Mouse (Mus musculus) MN1 (cell line): ENCODE measurements around the gene Dpp3.
"Not testable (repeated sequence)": the region's sequence is repeated elsewhere in the genome, so short reads cannot be mapped to it uniquely, and the experiment has no call there.

ENCODE experiments used
- DNase-seq: peaks from one replicate; pipeline ENCODE4 v3.0.0-alpha.2; 2016; ENCODE audit warnings: low spot score

Dpp3 gene

GRCm38 (mm10) chr19:4927904-4928531, at the start of gene Dpp3:
Gene Dpp3, minus strand, starts transcription at chr19:4928287.
- DNase-seq = peak; percentile 91

DNA sequence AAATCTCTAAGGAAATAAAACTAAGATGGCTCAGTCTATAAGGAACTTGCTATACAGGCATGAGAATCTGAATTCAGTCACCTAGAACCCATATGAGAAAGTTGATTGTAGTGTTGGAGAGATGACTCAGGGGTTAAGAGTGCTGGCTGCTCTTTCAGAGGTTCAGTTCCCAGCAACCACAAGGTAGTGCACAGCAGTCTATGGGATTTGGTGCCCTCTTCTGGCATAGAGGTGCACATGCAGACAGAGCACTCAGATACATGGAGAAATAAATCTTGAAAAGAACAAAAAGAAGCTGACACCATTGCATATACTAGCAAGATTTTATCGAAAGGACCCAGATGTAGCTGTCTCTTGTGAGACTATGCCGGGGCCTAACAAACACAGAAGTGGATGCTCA, 40.1 kb upstream of the Dpp3 start:
- no peak for DNase-seq

GRCm38 (mm10) chr19:4961928-4962601, 34.0 kb upstream of the Dpp3 start, which contains the start of gene Mrpl11:
Gene Mrpl11, plus strand, starts transcription at chr19:4962147.
- peak; percentile 89 for DNase-seq

DNA sequence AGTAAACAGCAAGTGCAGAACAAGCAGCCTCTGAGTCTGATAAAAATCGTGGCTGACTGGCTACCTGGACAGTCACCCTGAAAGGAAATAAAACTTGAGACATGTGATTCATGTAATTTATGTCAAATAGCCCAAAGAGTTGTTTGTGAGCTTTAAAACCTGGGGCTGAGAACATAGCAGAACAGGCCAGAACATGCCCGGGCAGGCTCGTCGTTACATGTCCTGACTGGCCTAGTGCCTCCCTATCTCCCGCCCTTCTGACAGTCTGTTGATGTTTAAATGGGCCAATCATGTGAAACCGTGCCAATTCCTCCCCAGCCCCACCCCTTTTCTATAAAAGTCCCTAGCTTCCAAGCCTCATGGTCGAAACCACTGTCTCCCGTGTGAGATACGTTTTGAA, 20.6 kb upstream of the Dpp3 start:
- DNase-seq = not testable (repeated sequence)

- no peak for DNase-seq
These were observed 17.5 kb upstream of the Dpp3 start for GRCm38 (mm10) chr19:4945540-4945939.

DNA sequence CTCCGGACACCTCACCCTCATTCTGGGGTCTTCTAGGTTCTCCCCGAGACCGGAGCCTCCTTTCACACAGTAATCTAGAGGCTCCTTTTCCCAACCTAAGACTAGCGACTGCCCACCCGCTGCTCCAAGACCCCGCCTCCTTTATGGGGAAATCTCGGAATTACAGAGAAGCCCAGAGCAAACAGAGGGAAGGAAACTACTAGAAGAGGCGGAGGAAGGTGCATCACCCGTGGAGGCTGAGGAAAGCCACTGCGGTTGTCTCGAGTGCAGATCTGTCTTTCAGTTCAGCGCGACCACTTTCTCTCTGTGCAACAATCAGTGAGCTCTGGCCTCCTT, 15.1 kb upstream of the Dpp3 start:
- DNase-seq = no peak

DNA sequence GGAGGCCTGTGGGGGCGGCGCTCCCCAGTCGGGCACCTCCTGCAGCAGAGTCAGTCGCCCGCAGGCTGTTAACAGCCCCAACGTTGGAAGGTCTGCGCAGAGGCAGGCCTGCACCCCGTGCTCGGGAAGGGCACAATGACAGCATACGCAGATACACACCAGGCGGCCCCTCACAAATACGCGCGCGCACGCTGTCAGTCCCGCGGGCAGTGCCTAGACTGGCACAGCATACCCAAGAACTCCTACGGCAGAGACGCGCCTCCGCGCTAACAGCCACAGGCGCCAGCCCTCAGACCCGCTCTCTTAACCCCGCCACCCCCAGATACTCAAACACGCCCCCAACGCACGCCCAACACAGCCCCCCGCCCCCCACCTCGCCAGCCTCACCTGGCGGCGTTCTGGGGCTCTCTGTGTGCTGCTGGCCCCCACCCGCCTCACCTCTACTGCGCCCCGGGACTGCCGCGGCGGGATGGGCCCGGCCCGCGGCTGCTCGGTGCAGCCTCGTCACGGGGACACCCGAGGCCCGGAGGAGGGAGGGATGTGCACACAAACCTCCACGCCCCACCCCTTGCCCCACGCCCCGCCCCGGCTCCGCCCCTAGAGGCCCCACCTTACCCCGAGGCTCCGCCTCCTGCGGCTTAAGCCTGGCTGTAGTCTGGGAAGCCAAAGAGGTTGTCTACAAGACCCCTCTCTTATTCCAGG, 14.6 kb upstream of the Dpp3 start, which contains the start of gene Peli3:
Gene Peli3 (minus strand): TSS at position 577 of the 702 bp plus-strand sequence.
- DNase-seq = peak; percentile 73

DNA sequence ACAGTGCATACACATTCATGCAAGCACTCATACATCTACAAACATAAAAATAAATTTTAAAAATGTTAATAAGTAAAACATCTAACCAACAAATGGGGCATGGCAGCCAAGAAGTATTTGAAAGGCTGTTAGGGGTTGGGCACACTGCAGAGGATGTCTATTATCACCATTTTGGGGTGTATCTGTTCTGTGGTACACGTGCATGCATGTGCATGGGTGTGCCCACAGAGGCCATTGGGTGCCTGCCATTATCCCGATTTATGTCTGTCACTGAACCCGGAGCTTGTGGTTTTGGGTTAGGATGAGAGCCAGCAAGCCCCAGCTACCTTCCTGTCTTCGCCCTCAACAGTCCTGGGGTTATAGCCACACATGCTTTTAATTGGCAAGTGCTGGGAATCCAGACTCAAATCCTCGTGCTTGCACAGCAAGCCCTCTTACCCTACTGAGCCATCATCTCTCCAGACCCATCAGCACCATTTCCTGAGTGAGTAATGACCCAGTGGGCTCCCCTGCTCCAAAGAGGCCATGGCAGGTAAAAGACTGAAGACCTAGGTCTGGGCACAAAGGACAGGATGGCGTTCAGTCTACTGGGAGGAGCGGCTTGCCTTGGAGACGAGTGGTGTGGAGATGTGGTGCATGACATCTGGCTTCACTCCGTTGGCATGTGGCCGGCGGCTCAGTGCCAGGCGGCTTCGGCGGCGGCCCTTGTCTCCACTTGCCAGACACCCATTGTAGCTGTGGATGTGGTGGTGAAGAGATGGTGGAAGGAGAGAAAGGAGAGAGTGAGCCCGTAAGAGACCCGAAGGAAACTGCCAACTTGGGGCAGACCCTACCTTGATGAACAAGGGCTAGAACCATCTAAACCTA, 9.6 kb upstream of the Dpp3 start:
- peak; percentile 70 for DNase-seq

DNA sequence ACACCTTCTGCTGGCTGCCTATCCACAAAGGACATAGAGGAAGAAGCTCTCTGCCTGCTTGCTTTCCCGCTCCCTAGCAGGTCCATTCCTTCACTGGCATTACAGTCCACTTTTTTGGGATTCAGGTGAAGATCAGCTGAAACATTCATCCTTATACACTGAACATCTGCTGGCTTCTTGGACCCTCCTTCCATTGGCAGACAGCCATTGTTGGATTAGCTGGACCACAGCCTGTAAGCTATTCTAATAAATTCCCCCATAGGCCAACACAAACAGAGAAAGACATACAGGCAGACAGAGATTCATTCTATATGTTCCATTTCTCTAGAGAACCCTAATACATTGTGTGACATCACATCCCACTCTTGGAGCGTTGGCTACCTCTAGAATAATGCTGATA, 8.8 kb upstream of the Dpp3 start:
- no peak for DNase-seq

- peak; percentile 10 for DNase-seq
These were observed 694 bp upstream of the Dpp3 start for GRCm38 (mm10) chr19:4928781-4929180.

DNA sequence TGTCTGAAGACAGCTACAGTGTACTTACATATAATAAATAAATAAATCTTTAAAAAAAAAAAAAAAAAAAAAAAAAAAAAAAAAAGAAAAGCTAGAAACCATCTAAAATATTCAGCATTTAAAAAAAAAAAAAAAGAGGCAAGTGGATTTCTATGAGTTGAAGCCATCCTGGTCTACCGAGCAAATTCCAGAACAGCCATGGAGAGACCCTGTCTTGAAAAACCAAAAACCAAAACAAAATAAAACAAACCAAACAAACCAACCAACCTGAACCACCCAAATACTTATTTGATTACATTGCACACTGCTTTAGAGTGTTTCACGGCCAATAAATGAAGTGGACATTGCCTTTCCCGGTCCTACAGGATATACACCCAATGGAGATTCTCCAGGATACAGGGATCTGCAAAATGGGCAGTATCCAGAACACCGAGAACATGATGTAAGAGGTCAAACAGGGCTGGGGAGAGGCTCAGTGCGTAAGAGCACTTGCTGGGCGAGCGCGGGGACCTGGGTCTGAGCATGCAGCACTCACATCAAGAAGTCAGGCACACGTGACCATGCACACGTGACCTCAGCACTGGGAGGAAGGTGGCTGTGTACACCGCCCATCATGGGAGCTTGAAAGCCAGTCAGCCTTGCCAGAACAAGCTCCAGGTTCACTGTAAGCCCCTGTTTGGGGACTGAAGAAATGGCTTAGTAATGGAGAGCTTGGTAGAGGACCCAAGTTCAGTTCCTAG, 2.8 kb downstream of the Dpp3 start:
- DNase-seq = no peak

- no peak for DNase-seq
These were observed 8.4 kb downstream of the Dpp3 start for GRCm38 (mm10) chr19:4919652-4920051.

DNA sequence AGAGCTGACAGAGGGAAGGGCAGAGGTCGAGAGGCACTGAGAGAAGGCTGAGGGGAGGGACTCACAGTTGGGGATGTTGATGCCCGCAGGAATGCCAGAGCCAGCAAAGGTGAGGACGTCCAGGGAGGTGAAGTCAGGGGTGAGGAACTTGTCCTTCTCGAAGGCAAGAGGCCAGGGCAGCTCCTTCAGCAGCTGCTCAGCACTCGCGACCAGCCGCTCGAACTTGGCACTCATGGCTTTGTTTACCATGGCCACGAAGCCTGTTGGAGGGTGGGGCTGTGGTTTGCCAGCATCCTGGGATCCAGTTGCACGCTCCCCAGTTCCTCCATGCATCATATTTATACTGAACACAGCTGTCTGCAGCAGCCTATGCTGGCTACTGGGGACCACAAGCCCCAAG, 11.3 kb downstream of the Dpp3 start:
- DNase-seq = no peak

- no peak for DNase-seq
These were observed 12.0 kb downstream of the Dpp3 start for GRCm38 (mm10) chr19:4915924-4916603.

GRCm38 (mm10) chr19:4909376-4909775, 18.7 kb downstream of the Dpp3 start:
- DNase-seq = no peak

DNA sequence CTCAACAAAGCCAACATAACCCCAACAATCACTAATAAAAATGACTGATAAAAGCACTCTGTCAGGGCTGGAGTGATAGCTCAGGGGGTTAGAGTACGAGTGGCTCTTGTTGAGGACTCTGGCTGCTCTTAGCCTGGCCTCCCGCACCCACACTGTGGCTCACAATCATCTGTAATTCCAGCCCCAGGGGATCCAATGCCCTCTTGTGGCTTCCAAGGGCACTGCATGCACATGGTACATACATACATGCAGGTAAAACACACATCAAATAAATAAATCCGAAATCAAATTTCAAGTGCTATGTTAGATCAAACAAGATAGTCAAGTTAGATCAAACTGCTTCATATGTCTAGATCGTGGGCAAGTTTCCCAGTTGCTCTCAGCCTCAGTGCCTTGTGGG, 20.0 kb downstream of the Dpp3 start:
- no peak for DNase-seq

DNA sequence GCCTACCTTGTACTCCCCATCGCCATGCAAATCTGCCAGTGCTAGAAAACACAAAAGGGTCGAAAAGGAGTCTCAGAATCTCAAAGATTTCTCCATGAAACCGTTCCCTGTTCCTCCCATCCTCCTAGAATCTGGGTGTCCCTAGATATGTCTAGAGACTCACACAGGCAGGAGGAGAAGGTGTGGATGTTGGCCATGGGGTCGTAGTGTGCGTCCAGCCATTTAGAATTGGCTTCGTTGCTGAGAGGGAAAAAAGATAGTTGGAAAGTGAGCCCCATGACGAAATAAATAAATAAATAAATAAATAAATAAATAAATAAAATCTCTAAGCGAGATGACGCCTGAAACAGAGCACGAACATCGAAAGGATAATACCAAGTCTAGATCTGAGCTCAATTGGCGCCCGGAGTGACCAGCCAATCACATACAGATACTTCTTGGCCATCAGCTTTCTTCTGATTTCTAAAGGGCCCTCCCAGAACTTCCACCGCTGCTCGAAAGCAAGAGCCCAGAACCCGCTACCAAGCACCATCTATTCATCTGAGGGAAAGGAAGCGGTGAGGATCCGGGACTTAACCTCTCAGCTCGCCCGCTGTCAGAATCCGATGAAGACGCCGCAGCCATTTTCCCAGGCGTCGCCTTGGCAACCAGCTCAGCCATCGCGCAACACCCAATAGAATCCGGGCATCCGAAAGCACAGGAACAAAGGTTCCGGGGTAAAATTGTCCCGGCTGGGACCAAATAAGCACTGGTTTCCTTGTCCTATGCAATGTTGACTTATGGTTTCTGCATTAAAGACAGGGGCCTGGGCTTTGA, 21.9 kb downstream of the Dpp3 start, which contains the start of gene Bbs1:
Gene Bbs1 (minus strand): TSS at position 650 of the 816 bp plus-strand sequence.
- peak; percentile 71 for DNase-seq

GRCm38 (mm10) chr19:4899888-4900287, 28.2 kb downstream of the Dpp3 start:
- DNase-seq = no peak

- DNase-seq = no peak
These were observed 29.1 kb downstream of the Dpp3 start for GRCm38 (mm10) chr19:4898972-4899371.
